In the genomic region with DNA sequence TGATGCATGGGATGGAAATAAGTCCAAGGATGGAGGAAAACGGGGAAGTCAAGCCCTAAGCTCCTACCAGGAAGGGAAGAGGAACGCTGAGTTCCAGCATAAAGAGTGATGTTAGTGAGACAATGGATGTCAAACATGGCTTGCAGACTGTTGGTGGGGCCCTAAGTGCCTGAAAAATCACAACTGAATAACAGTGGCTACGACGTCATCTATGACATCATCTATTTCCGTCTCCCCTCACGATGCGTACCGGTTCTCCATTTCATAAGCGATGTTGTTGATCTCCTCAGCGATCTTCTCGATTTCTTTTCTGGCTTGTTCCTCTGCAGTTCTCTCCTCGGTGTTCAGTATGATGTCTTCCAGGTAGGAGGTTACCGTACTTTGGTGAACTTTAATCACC, we compare ENCODE assay signal across 24 mouse cellular contexts. TPM values are rescaled to one million over a fixed set of nuclear protein-coding genes. Genes with fewer than 3 reads are reported as not detected.
"Had no signal": no experiment of that assay in that cellular context is flagged by ENCODE, and none has a peak within 500 bp of the region (broad histone marks: within the 10 kb centered on the region; RNA-seq: fewer than 3 reads in every experiment).

No protein-coding gene starts in this region.

- H3K27ac ChIP-seq: neural tube, embryonic 13.5 days; neural tube, embryonic 15.5 days; stomach, embryonic 15.5 days; stomach, postnatal 0 days had no signal

- H3K36me3 ChIP-seq: neural tube, embryonic 13.5 days; neural tube, embryonic 15.5 days; stomach, embryonic 15.5 days had no signal

- H3K4me3 ChIP-seq: neural tube, embryonic 13.5 days; neural tube, embryonic 15.5 days; stomach, embryonic 15.5 days had no signal

- DNase-seq: retina, postnatal 1 day; right cerebral cortex, adult 18-20 months; right cerebral cortex, postnatal 14 days; right cerebral cortex, postnatal 25 days; right cerebral cortex, postnatal 4 days; spleen, adult 18-20 months; thymus, adult 18-20 months; thymus, adult 2 months; thymus, postnatal 14 days; thymus, postnatal 25 days; thymus, postnatal 36 days; thymus, postnatal 4 days had no signal

- H3K9ac ChIP-seq: neural tube, embryonic 13.5 days; neural tube, embryonic 15.5 days; stomach, embryonic 15.5 days had no signal

- H3K4me2 ChIP-seq: neural tube, embryonic 13.5 days; neural tube, embryonic 15.5 days; stomach, embryonic 15.5 days had no signal

- H3K4me1 ChIP-seq: stomach, embryonic 15.5 days had no signal

- H3K27me3 ChIP-seq: neural tube, embryonic 13.5 days; neural tube, embryonic 15.5 days; stomach, embryonic 15.5 days had no signal

- H3K9me3 ChIP-seq: neural tube, embryonic 13.5 days; neural tube, embryonic 15.5 days; stomach, embryonic 15.5 days had no signal

RNA-seq across cellular contexts. Expression of gene Nr1i2, which starts 7.7 kb away (rescaled TPM):
- total RNA-seq: neutrophil, adult 5-6 weeks had no signal
- polyA plus RNA-seq: neural tube, embryonic 14.5 days; neural tube, embryonic 15.5 days; spleen, adult 2 months; thymus, postnatal 0 days had no signal

RNA-seq across cellular contexts. Expression of gene Maats1, which starts 39.6 kb away (rescaled TPM):
- total RNA-seq: neutrophil, adult 5-6 weeks had no signal
- polyA plus RNA-seq: stomach, embryonic 14.5 days had no signal

RNA-seq across cellular contexts. Expression of gene Gm21987, which starts 44.5 kb away (rescaled TPM):
- total RNA-seq: neutrophil, adult 5-6 weeks had no signal
- polyA plus RNA-seq: neural tube, embryonic 13.5 days; neural tube, embryonic 14.5 days; neural tube, embryonic 15.5 days; small intestine, adult 2 months; spleen, adult 2 months; stomach, embryonic 14.5 days; stomach, embryonic 15.5 days; stomach, postnatal 0 days; testis, adult 2 months; thymus, adult 2 months; thymus, postnatal 0 days; urinary bladder, adult 2 months had no signal
